Mouse (Mus musculus) C2C12 (cell line): Measurements from ENCODE around the gene Platr17. TPM values are rescaled to one million over a fixed set of nuclear protein-coding genes. Genes with fewer than 3 reads are reported as not detected.

Experiments
- H3K27me3 ChIP-seq: one replicate; pipeline ENCODE4 v1.6.1; 2011; ENCODE audit not compliant: control insufficient read depth, insufficient read depth, insufficient read length
- H3K36me3 ChIP-seq: one replicate; pipeline ENCODE4 v1.6.1; 2011; ENCODE audit not compliant: control insufficient read depth, insufficient read depth
- H3K4me3 ChIP-seq: one replicate; pipeline ENCODE4 v1.5.1; 2011; ENCODE audit warnings: mild to moderate bottlenecking, control low read depth; ENCODE audit not compliant: poor library complexity, insufficient read depth, severe bottlenecking
- H3K79me2 ChIP-seq: one replicate; pipeline ENCODE4 v1.6.1; 2011; ENCODE audit not compliant: control insufficient read depth, insufficient read depth
- H3K79me3 ChIP-seq: one replicate; pipeline ENCODE4 v1.6.1; 2011; ENCODE audit warnings: low read depth, control low read depth
- H3ac ChIP-seq: one replicate; pipeline ENCODE3; 2011; ENCODE audit warnings: low read depth; ENCODE audit not compliant: control insufficient read depth, insufficient read length
- CEBPB ChIP-seq: IDR thresholded peaks from one replicate; pipeline ENCODE4 v1.6.1; 2011; ENCODE audit warnings: low read depth, mild to moderate bottlenecking, control low read depth, moderate library complexity
- CTCF ChIP-seq: IDR thresholded peaks from one replicate; pipeline ENCODE4 v1.5.1; 2011; ENCODE audit not compliant: control insufficient read depth, insufficient read depth, insufficient read length
- FOSL1 ChIP-seq: IDR thresholded peaks from one replicate; pipeline ENCODE4 v1.8.0; 2011; ENCODE audit warnings: mild to moderate bottlenecking, low read length; ENCODE audit not compliant: poor library complexity, insufficient read depth, severe bottlenecking
- MAX ChIP-seq: IDR thresholded peaks from one replicate; pipeline ENCODE4 v1.6.1; 2011; ENCODE audit warnings: mild to moderate bottlenecking, control low read depth
- MYOD1 ChIP-seq: IDR thresholded peaks from one replicate; pipeline ENCODE4 v1.6.1; 2011; ENCODE audit warnings: low read depth; ENCODE audit not compliant: control insufficient read depth, insufficient read length
- MYOG ChIP-seq: IDR thresholded peaks from one replicate; pipeline ENCODE4 v1.6.1; 2011; ENCODE audit not compliant: control insufficient read depth, insufficient read length; ENCODE audit errors: extremely low read depth
- USF1 ChIP-seq: IDR thresholded peaks from one replicate; pipeline ENCODE4 v1.6.1; 2011; ENCODE audit warnings: low read depth, mild to moderate bottlenecking, control low read depth, moderate library complexity
- polyA plus RNA-seq: library from polyadenylated mRNA; unstranded; fragments of >200 nt; fragmentation: generic; extraction: Trizol; gene quantifications from one replicate; pipeline ENCODE4 v1.2.1, GENCODE M21; 2012; ENCODE audit warnings: missing spikeins

The Platr17 gene
- polyA plus RNA-seq, 1 experiment: not detected

DNA sequence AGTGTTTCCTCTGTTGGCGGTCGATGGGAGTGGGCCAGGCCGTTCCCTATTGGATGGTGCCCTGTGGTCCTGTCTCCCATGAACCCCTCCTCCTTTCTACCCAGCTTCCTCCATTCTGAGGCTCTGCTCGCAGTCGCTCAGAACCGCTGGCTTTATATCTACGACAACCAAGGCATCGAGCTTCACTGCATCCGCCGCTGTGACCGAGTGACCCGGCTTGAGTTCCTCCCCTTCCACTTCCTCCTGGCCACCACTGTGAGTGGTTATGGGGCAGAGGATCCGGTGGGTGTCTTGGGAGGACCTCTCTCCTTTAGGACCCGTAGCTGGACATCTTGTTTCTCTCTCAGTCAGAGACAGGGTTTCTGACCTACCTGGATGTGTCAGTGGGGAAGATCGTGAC is 38.5 kb downstream of the Platr17 start:
- H3K36me3 ChIP-seq: peaks cover 26% of the 10 kb centered on the region
- H3ac ChIP-seq: no peak overlapping the region
- H3K4me3 ChIP-seq: no peak overlapping the region
- H3K27me3 ChIP-seq: no peaks in the 10 kb centered on the region
- TF ChIP-seq USF1: no peak
- TF ChIP-seq CEBPB: no peak
- no peak for TF ChIP-seq MYOG
- TF ChIP-seq CTCF: no peak
- no peak for TF ChIP-seq MAX
- TF ChIP-seq MYOD1: no peak
- peaks cover 44% of the 10 kb centered on the region for H3K79me2 ChIP-seq
- H3K79me3 ChIP-seq: peaks cover 23% of the 10 kb centered on the region

GRCm38 (mm10) chr17:33947430-33948089 is 42.6 kb downstream of the Platr17 start:
- Histone ChIP-seq H3K79me3 (no peaks in the 10 kb centered on the region), H3K27me3 (no peaks in the 10 kb centered on the region), H3K36me3 (peaks cover 46% of the 10 kb centered on the region), H3K79me2 (peaks cover 12% of the 10 kb centered on the region), H3ac (no peak overlapping the region), H3K4me3 (no peak overlapping the region)
- TF ChIP-seq MAX (no peak), MYOD1 (no peak), CTCF (no peak), FOSL1 (no peak), MYOG (no peak), USF1 (no peak), CEBPB (no peak)

GRCm38 (mm10) chr17:33948090-33948904 is 43.4 kb downstream of the Platr17 start:
- Histone ChIP-seq H3K36me3 (peaks cover 48% of the 10 kb centered on the region), H3K79me3 (peaks cover 7% of the 10 kb centered on the region), H3K27me3 (no peaks in the 10 kb centered on the region), H3K79me2 (peaks cover 12% of the 10 kb centered on the region), H3K4me3 (no peak overlapping the region), H3ac (no peak overlapping the region)
- TF ChIP-seq CTCF: no peak

DNA sequence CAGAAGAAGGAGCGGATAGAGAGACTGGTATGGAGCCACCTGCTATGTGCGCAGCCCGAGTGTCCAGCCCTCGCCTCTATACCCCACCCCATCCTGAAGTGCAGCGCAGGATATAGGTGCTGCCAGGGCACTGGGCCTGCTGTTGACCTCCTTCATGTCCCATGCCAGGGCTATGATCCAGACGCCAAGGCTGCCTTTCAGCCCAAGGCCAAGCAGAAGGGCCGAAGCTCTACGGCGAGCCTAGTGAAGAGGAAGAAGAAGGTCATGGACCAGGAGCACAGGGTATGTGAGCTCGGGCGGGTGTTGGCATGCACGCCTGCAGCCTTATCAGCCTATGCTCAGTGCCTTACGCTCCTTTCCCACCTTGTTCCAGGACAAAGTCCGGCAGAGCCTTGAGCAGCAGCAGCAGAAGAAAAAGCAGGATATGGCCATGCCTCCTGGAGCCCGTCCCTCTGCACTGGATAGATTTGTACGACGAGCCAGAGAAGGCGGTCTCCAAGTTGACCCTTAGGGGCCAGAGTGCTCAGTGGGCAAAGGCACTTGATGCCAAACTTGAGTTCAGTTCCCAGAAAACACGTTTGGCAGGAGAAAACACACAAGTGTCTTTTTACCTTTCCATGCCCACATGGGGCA is 44.1 kb downstream of the Platr17 start:
- H3ac ChIP-seq: no peak overlapping the region
- TF ChIP-seq CTCF (no peak), MYOG (no peak), MAX (no peak), CEBPB (no peak), MYOD1 (no peak)
- H3K79me3 ChIP-seq: peaks cover 12% of the 10 kb centered on the region
- no peak overlapping the region for H3K4me3 ChIP-seq
- peaks cover 48% of the 10 kb centered on the region for H3K36me3 ChIP-seq
- H3K79me2 ChIP-seq: peaks cover 19% of the 10 kb centered on the region
- no peaks in the 10 kb centered on the region for H3K27me3 ChIP-seq

GRCm38 (mm10) chr17:33950131-33950625 is 45.2 kb downstream of the Platr17 start:
- Histone ChIP-seq H3K79me2 (peaks cover 30% of the 10 kb centered on the region), H3K79me3 (peaks cover 24% of the 10 kb centered on the region), H3K4me3 (no peak overlapping the region), H3K36me3 (peaks cover 58% of the 10 kb centered on the region), H3K27me3 (no peaks in the 10 kb centered on the region), H3ac (no peak overlapping the region)
- TF ChIP-seq FOSL1: no peak
- TF ChIP-seq MYOG: no peak
- TF ChIP-seq CEBPB: no peak
- TF ChIP-seq CTCF: no peak
- TF ChIP-seq MYOD1: no peak
- no peak for TF ChIP-seq MAX
- TF ChIP-seq USF1: no peak
